Mouse (Mus musculus): ENCODE measurements at regions not wholly inside any gene's neighbourhood (a gene's known extent, or its start where the extent isn't known, plus 50 kb on each side); places are given as distances from the start of the nearest gene placed in this dataset.

- no peak for DNase-seq
- Histone ChIP-seq H3K4me1 (ENCODE audit: control insufficient read depth, insufficient read depth, low read length) (no peaks in the 10 kb centered on the region), H3K27me3 (replicated peaks; ENCODE audit: control insufficient read depth, insufficient read depth, low read length) (no peaks in the 10 kb centered on the region), H3K36me3 (ENCODE audit: control insufficient read depth, insufficient read depth, low read length) (no peaks in the 10 kb centered on the region), H3K4me3 (ENCODE audit: insufficient read depth, low read depth, low read length) (no peak overlapping the region), H3K27ac (ENCODE audit: insufficient read depth, low read depth, low read length) (no peak overlapping the region)
- 66% methylated on average over 23 of the region's 23 CpGs for WGBS
- TF ChIP-seq CTCF (conservative IDR thresholded peaks at IDR 0.05; ENCODE audit: insufficient read depth, insufficient read length, low read depth, low read length) (no peak), POLR2A (IDR thresholded peaks at IDR 0.05; ENCODE audit: low read depth, low read length) (no peak)
Measured at GRCm38 (mm10) chr9:113514846-113515702, 193.0 kb downstream of the Pdcd6ip start.

GRCm38 (mm10) chr9:113511302-113511701 lies 196.8 kb downstream of the Pdcd6ip start:
- TF ChIP-seq CTCF (conservative IDR thresholded peaks at IDR 0.05; ENCODE audit: insufficient read depth, insufficient read length, low read depth, low read length) = no peak
- TF ChIP-seq POLR2A (IDR thresholded peaks at IDR 0.05; ENCODE audit: low read depth, low read length) = no peak
- no peaks in the 10 kb centered on the region for H3K4me1 ChIP-seq (ENCODE audit: control insufficient read depth, insufficient read depth, low read length)
- no peak overlapping the region for H3K4me3 ChIP-seq (ENCODE audit: insufficient read depth, low read depth, low read length)
- no peaks in the 10 kb centered on the region for H3K27me3 ChIP-seq (replicated peaks; ENCODE audit: control insufficient read depth, insufficient read depth, low read length)
- 84% methylated on average over 5 of the region's 5 CpGs for WGBS
- H3K36me3 ChIP-seq (ENCODE audit: control insufficient read depth, insufficient read depth, low read length) = no peaks in the 10 kb centered on the region
- no peak for DNase-seq
- H3K27ac ChIP-seq (ENCODE audit: insufficient read depth, low read depth, low read length) = no peak overlapping the region

- Histone ChIP-seq H3K4me1 (ENCODE audit: control insufficient read depth, insufficient read depth, low read length) (no peaks in the 10 kb centered on the region), H3K27ac (ENCODE audit: insufficient read depth, low read depth, low read length) (no peak overlapping the region), H3K36me3 (ENCODE audit: control insufficient read depth, insufficient read depth, low read length) (no peaks in the 10 kb centered on the region), H3K27me3 (replicated peaks; ENCODE audit: control insufficient read depth, insufficient read depth, low read length) (no peaks in the 10 kb centered on the region), H3K4me3 (ENCODE audit: insufficient read depth, low read depth, low read length) (no peak overlapping the region)
- TF ChIP-seq CTCF (conservative IDR thresholded peaks at IDR 0.05; ENCODE audit: insufficient read depth, insufficient read length, low read depth, low read length) (no peak), POLR2A (IDR thresholded peaks at IDR 0.05; ENCODE audit: low read depth, low read length) (no peak)
- DNase-seq = no peak
- WGBS = 88% methylated on average over 7 of the region's 7 CpGs
Measured at GRCm38 (mm10) chr9:113509368-113509767, 198.7 kb downstream of the Pdcd6ip start.

- no peak for TF ChIP-seq CTCF (conservative IDR thresholded peaks at IDR 0.05; ENCODE audit: insufficient read depth, insufficient read length, low read depth, low read length)
- no peak for TF ChIP-seq POLR2A (IDR thresholded peaks at IDR 0.05; ENCODE audit: low read depth, low read length)
- Histone ChIP-seq H3K27me3 (replicated peaks; ENCODE audit: control insufficient read depth, insufficient read depth, low read length) (no peaks in the 10 kb centered on the region), H3K36me3 (ENCODE audit: control insufficient read depth, insufficient read depth, low read length) (no peaks in the 10 kb centered on the region), H3K27ac (ENCODE audit: insufficient read depth, low read depth, low read length) (no peak overlapping the region), H3K4me3 (ENCODE audit: insufficient read depth, low read depth, low read length) (no peak overlapping the region), H3K4me1 (ENCODE audit: control insufficient read depth, insufficient read depth, low read length) (no peaks in the 10 kb centered on the region)
- DNase-seq = no peak
- 89% methylated on average over 3 of the region's 3 CpGs for WGBS
Measured at GRCm38 (mm10) chr9:113508821-113509220, 199.2 kb downstream of the Pdcd6ip start.

GRCm38 (mm10) chr9:113507561-113508460 lies 200.2 kb downstream of the Pdcd6ip start:
- DNase-seq = no peak
- TF ChIP-seq CTCF (conservative IDR thresholded peaks at IDR 0.05; ENCODE audit: insufficient read depth, insufficient read length, low read depth, low read length) (no peak), POLR2A (IDR thresholded peaks at IDR 0.05; ENCODE audit: low read depth, low read length) (no peak)
- H3K4me1 ChIP-seq (ENCODE audit: control insufficient read depth, insufficient read depth, low read length) = no peaks in the 10 kb centered on the region
- no peaks in the 10 kb centered on the region for H3K27me3 ChIP-seq (replicated peaks; ENCODE audit: control insufficient read depth, insufficient read depth, low read length)
- no peak overlapping the region for H3K27ac ChIP-seq (ENCODE audit: insufficient read depth, low read depth, low read length)
- no peak overlapping the region for H3K4me3 ChIP-seq (ENCODE audit: insufficient read depth, low read depth, low read length)
- no peaks in the 10 kb centered on the region for H3K36me3 ChIP-seq (ENCODE audit: control insufficient read depth, insufficient read depth, low read length)
- WGBS = 51% methylated on average over 20 of the region's 20 CpGs

GRCm38 (mm10) chr9:113499246-113499645 lies 208.8 kb downstream of the Pdcd6ip start:
- TF ChIP-seq POLR2A (IDR thresholded peaks at IDR 0.05; ENCODE audit: low read depth, low read length) (no peak), CTCF (conservative IDR thresholded peaks at IDR 0.05; ENCODE audit: insufficient read depth, insufficient read length, low read depth, low read length) (no peak)
- WGBS = 76% methylated on average over 5 of the region's 5 CpGs
- H3K27me3 ChIP-seq (replicated peaks; ENCODE audit: control insufficient read depth, insufficient read depth, low read length) = no peaks in the 10 kb centered on the region

More at GRCm38 (mm10) chr9:113499246-113499645, 208.8 kb downstream of the Pdcd6ip start:
- Histone ChIP-seq H3K4me1 (ENCODE audit: control insufficient read depth, insufficient read depth, low read length) (no peaks in the 10 kb centered on the region), H3K4me3 (ENCODE audit: insufficient read depth, low read depth, low read length) (no peak overlapping the region), H3K27ac (ENCODE audit: insufficient read depth, low read depth, low read length) (no peak overlapping the region), H3K36me3 (ENCODE audit: control insufficient read depth, insufficient read depth, low read length) (no peaks in the 10 kb centered on the region)
- no peak for DNase-seq
